8 mouse cellular contexts compared by ENCODE assay signal in the genomic region with DNA sequence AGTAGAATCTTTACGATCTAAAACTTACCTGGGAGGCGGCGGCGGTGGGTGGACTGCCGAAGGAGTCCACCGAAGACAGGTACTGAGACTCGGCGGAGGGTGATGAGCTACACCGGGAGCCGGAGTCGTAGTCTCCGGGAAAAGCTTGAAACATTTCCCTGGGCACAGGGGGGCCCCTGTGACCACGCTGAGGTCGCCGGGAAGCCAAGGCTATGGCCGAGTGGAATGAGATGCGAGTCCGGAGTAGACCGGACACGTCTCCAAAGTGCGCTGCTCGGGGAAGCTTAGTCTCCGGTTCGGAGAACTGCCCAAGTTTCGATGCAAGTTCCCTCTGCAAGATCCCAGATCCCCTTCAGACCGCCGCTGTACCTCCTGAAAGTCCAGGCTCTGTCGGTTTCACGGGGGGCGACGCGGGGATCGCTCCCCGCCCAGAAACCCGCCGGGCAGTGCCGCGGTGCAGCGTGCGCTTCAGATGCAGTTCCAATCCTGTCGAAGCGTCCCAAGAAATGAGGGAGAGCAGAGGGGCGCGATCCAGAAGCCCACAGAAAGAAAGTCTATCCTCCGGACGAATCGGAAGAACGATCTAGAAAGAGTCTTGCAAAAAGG. TPM values are rescaled to one million over a fixed set of nuclear protein-coding genes. Genes with fewer than 3 reads are reported as not detected.
A peak's percentile ranks its signal among the peaks of the same experiment; 100 is the strongest.
DNase-seq lines count a peak whose midpoint lies in the region; ATAC-seq and TF ChIP-seq lines count a peak whose summit lies in the region.

No protein-coding gene starts in this region.

- no peaks in the 10 kb centered on the region for H3K27me3 ChIP-seq in liver, adult 2 months (ENCODE audit: control insufficient read depth, insufficient read depth, low read length)
- H3K27me3 ChIP-seq in embryonic facial prominence, embryonic 12.5 days, result peaks cover 50% of the 10 kb centered on the region
- H3K27me3 ChIP-seq in hindbrain, embryonic 14.5 days (ENCODE audit: control insufficient read depth, insufficient read depth, low read length), result peaks cover 31% of the 10 kb centered on the region
- peaks cover 26% of the 10 kb centered on the region for H3K27me3 ChIP-seq in midbrain, postnatal 0 days (ENCODE audit: insufficient read depth, low read length)

- H3K4me2 ChIP-seq in embryonic facial prominence, embryonic 12.5 days (replicated peaks), result peak overlapping the region; percentile 98
- peak overlapping the region; percentile 69 for H3K4me2 ChIP-seq in hindbrain, embryonic 14.5 days (replicated peaks)
- H3K4me2 ChIP-seq in midbrain, postnatal 0 days (ENCODE audit: low read depth, low read length, poor library complexity, severe bottlenecking), result peak overlapping the region; percentile 65

- H3K4me3 ChIP-seq in liver, adult 2 months (ENCODE audit: insufficient read depth, low read depth, low read length), result peak overlapping the region; percentile 47
- H3K4me3 ChIP-seq in embryonic facial prominence, embryonic 12.5 days, result peak overlapping the region; percentile 67
- H3K4me3 ChIP-seq in hindbrain, embryonic 14.5 days (replicated peaks; ENCODE audit: low read length), result peak overlapping the region; percentile 51
- peak overlapping the region; percentile 60 for H3K4me3 ChIP-seq in midbrain, postnatal 0 days (ENCODE audit: low read depth, low read length)

- H3K4me1 ChIP-seq in liver, adult 2 months (ENCODE audit: control insufficient read depth, insufficient read depth, low read length), result peaks cover 1% of the 10 kb centered on the region; the same call in 1 of the 2 replicates
- peaks cover 14% of the 10 kb centered on the region for H3K4me1 ChIP-seq in embryonic facial prominence, embryonic 12.5 days
- peaks cover 21% of the 10 kb centered on the region for H3K4me1 ChIP-seq in hindbrain, embryonic 14.5 days (replicated peaks; ENCODE audit: control insufficient read depth, insufficient read depth, low read length)
- H3K4me1 ChIP-seq in midbrain, postnatal 0 days (ENCODE audit: insufficient read depth, low read length), result peaks cover 8% of the 10 kb centered on the region; the same call in 1 of the 2 replicates

- H3K36me3 ChIP-seq in liver, adult 2 months (ENCODE audit: control insufficient read depth, insufficient read depth, low read length), result no peaks in the 10 kb centered on the region
- H3K36me3 ChIP-seq in embryonic facial prominence, embryonic 12.5 days, result no peaks in the 10 kb centered on the region
- no peaks in the 10 kb centered on the region for H3K36me3 ChIP-seq in hindbrain, embryonic 14.5 days (replicated peaks; ENCODE audit: control insufficient read depth, insufficient read depth)
- no peaks in the 10 kb centered on the region for H3K36me3 ChIP-seq in midbrain, postnatal 0 days (ENCODE audit: insufficient read depth, low read length)

- H3K9me3 ChIP-seq in embryonic facial prominence, embryonic 12.5 days, result no peaks in the 10 kb centered on the region
- no peaks in the 10 kb centered on the region for H3K9me3 ChIP-seq in hindbrain, embryonic 14.5 days (ENCODE audit: control insufficient read depth, low read length)
- H3K9me3 ChIP-seq in midbrain, postnatal 0 days (ENCODE audit: low read length), result no peaks in the 10 kb centered on the region

- no peaks in the 10 kb centered on the region for H3K79me2 ChIP-seq in liver, adult 2 months (ENCODE audit: control insufficient read depth, insufficient read depth, low read length)

- WGBS in liver, adult 2 months, result under 1% methylated on average over 48 of the region's 48 CpGs
- 1% methylated on average over 48 of the region's 48 CpGs for WGBS in embryonic facial prominence, embryonic 12.5 days
- WGBS in hindbrain, embryonic 14.5 days, result 1% methylated on average over 48 of the region's 48 CpGs
- under 1% methylated on average over 48 of the region's 48 CpGs for WGBS in midbrain, postnatal 0 days

- peak overlapping the region; percentile 37 for H3K9ac ChIP-seq in liver, adult 2 months (ENCODE audit: low read depth, low read length)
- peak overlapping the region; percentile 49 for H3K9ac ChIP-seq in embryonic facial prominence, embryonic 12.5 days
- peak overlapping the region; percentile 47 for H3K9ac ChIP-seq in hindbrain, embryonic 14.5 days
- H3K9ac ChIP-seq in midbrain, postnatal 0 days (replicated peaks; ENCODE audit: low read length, poor library complexity, severe bottlenecking), result no peak overlapping the region

- TF ChIP-seq POLR2A in liver, adult 2 months (IDR thresholded peaks at IDR 0.05; ENCODE audit: extremely low read depth, insufficient read depth, low read length), result no peak

- intact Hi-C loops in left cerebral cortex, postnatal 10 days (cut with DNase I), result no loop called here

- DNase-seq in liver, adult 2 months (ENCODE audit: extremely low read depth, low read depth, low spot score), result no peak
- DNase-seq in liver, result no peak
- DNase-seq in hindbrain, embryonic 14.5 days (ENCODE audit: low spot score), result no peak
- DNase-seq in midbrain, postnatal 0 days (ENCODE audit: low spot score), result no peak
- no peak for DNase-seq in right cerebral cortex, postnatal 14 days
- no peak for DNase-seq in left cerebral cortex, postnatal 10 days (ENCODE audit: extremely low spot score in 1 of 2, low spot score in 2 of 2)

- no peak for ATAC-seq in embryonic facial prominence, embryonic 12.5 days (ENCODE audit: insufficient number of reproducible peaks, insufficient read depth, low FRiP score, low TSS enrichment)
- no peak for ATAC-seq in hindbrain, embryonic 14.5 days (ENCODE audit: low FRiP score)
- no peak for ATAC-seq in midbrain, postnatal 0 days (ENCODE audit: low FRiP score)
- ATAC-seq in megakaryocyte progenitor cell, adult 5-6 weeks (replicated peaks; ENCODE audit: poor library complexity), result no peak

- TF ChIP-seq CTCF in liver, adult 2 months (IDR thresholded peaks at IDR 0.05; ENCODE audit: low read depth, low read length), result no peak
- no peak for TF ChIP-seq CTCF in midbrain, postnatal 0 days (IDR thresholded peaks at IDR 0.05)

- H3K27ac ChIP-seq in liver, adult 2 months (replicated peaks; ENCODE audit: insufficient read depth, low read depth, low read length), result no peak overlapping the region
- H3K27ac ChIP-seq in embryonic facial prominence, embryonic 12.5 days, result no peak overlapping the region
- no peak overlapping the region for H3K27ac ChIP-seq in hindbrain, embryonic 14.5 days
- H3K27ac ChIP-seq in midbrain, postnatal 0 days (ENCODE audit: low read depth, low read length), result no peak overlapping the region

RNA-seq across cellular contexts. Expression of gene Fosb, which starts 0.5 kb away (rescaled TPM):
- total RNA-seq in liver, adult 2 months (2014; rRNA removed), result 0.07 and 0.09 TPM in 2 replicates
- polyA plus RNA-seq in liver, adult 2 months (2012; rRNA removed), result 0.06 and 0.11 TPM in 2 replicates
- 0.05 TPM in 1 of 2 replicates, not detected in the other for polyA plus RNA-seq in embryonic facial prominence, embryonic 12.5 days (2016; fragmentation: Nextera tagmentation; extraction: Ambion mirVana)
- 0.12 TPM in 1 of 2 replicates, not detected in the other for polyA plus RNA-seq in hindbrain, embryonic 14.5 days (2014; fragmentation: Nextera tagmentation; extraction: Ambion mirVana)
- total RNA-seq in midbrain, postnatal 0 days (2014; rRNA removed), result 0.38 and 0.66 TPM in 2 replicates
- 0.10 and 0.11 TPM in 2 replicates for polyA plus RNA-seq in midbrain, postnatal 0 days (2015; fragmentation: Nextera tagmentation; extraction: Ambion mirVana)
- 1 to 10 TPM; 2.2 to 2.3 TPM for total RNA-seq in left cerebral cortex, postnatal 10 days (2021)
- 18.2 and 28.4 TPM in 2 replicates for total RNA-seq in megakaryocyte progenitor cell, adult 5-6 weeks (2015)
- 12.7 and 13.2 TPM in 2 replicates for total RNA-seq in megakaryocyte progenitor cell, adult 5-6 weeks (2017)

RNA-seq across cellular contexts. Expression of gene Rtn2, which starts 27.0 kb away (rescaled TPM):
- 0.27 and 0.65 TPM in 2 replicates for total RNA-seq in liver, adult 2 months (2014; rRNA removed)
- 0.62 and 1.1 TPM in 2 replicates for polyA plus RNA-seq in liver, adult 2 months (2012; rRNA removed)
- polyA plus RNA-seq in embryonic facial prominence, embryonic 12.5 days (2016; fragmentation: Nextera tagmentation; extraction: Ambion mirVana), result 17.9 and 21.4 TPM in 2 replicates
- polyA plus RNA-seq in hindbrain, embryonic 14.5 days (2014; fragmentation: Nextera tagmentation; extraction: Ambion mirVana), result 106 and 112 TPM in 2 replicates
- total RNA-seq in midbrain, postnatal 0 days (2014; rRNA removed), result 160 and 172 TPM in 2 replicates
- 104 and 107 TPM in 2 replicates for polyA plus RNA-seq in midbrain, postnatal 0 days (2015; fragmentation: Nextera tagmentation; extraction: Ambion mirVana)
- total RNA-seq in left cerebral cortex, postnatal 10 days (2021), result 100 to 1,000 TPM; 145 to 151 TPM
- not detected in 2 replicates for total RNA-seq in megakaryocyte progenitor cell, adult 5-6 weeks (2015)
- not detected in 2 replicates for total RNA-seq in megakaryocyte progenitor cell, adult 5-6 weeks (2017)

RNA-seq across cellular contexts. Expression of gene Ppm1n, which starts 29.5 kb away (rescaled TPM):
- total RNA-seq in liver, adult 2 months (2014; rRNA removed), result 0.20 TPM in 1 of 2 replicates, not detected in the other
- polyA plus RNA-seq in liver, adult 2 months (2012; rRNA removed), result 0.13 TPM in 1 of 2 replicates, not detected in the other
- polyA plus RNA-seq in embryonic facial prominence, embryonic 12.5 days (2016; fragmentation: Nextera tagmentation; extraction: Ambion mirVana), result 0.18 TPM in 1 of 2 replicates, not detected in the other
- 0.74 and 1.0 TPM in 2 replicates for polyA plus RNA-seq in hindbrain, embryonic 14.5 days (2014; fragmentation: Nextera tagmentation; extraction: Ambion mirVana)
- total RNA-seq in midbrain, postnatal 0 days (2014; rRNA removed), result 1.8 and 2.2 TPM in 2 replicates
- polyA plus RNA-seq in midbrain, postnatal 0 days (2015; fragmentation: Nextera tagmentation; extraction: Ambion mirVana), result 1.2 and 1.4 TPM in 2 replicates
- under 1 TPM; 0.34 to 0.49 TPM for total RNA-seq in left cerebral cortex, postnatal 10 days (2021)
- 0.20 TPM in 1 of 2 replicates, not detected in the other for total RNA-seq in megakaryocyte progenitor cell, adult 5-6 weeks (2015)
- not detected in 2 replicates for total RNA-seq in megakaryocyte progenitor cell, adult 5-6 weeks (2017)

RNA-seq across cellular contexts. Expression of gene Ercc1, which starts 35.2 kb away (rescaled TPM):
- 6.5 and 6.6 TPM in 2 replicates for total RNA-seq in liver, adult 2 months (2014; rRNA removed)
- polyA plus RNA-seq in liver, adult 2 months (2012; rRNA removed), result 8.5 and 9.4 TPM in 2 replicates
- 92.3 and 94.5 TPM in 2 replicates for polyA plus RNA-seq in embryonic facial prominence, embryonic 12.5 days (2016; fragmentation: Nextera tagmentation; extraction: Ambion mirVana)
- 82.6 and 86.1 TPM in 2 replicates for polyA plus RNA-seq in hindbrain, embryonic 14.5 days (2014; fragmentation: Nextera tagmentation; extraction: Ambion mirVana)
- total RNA-seq in midbrain, postnatal 0 days (2014; rRNA removed), result 50.3 and 71.4 TPM in 2 replicates
- polyA plus RNA-seq in midbrain, postnatal 0 days (2015; fragmentation: Nextera tagmentation; extraction: Ambion mirVana), result 67.7 and 71.0 TPM in 2 replicates
- total RNA-seq in left cerebral cortex, postnatal 10 days (2021), result 10 to 100 TPM; 38.5 to 50.6 TPM
- 26.5 and 32.3 TPM in 2 replicates for total RNA-seq in megakaryocyte progenitor cell, adult 5-6 weeks (2015)
- total RNA-seq in megakaryocyte progenitor cell, adult 5-6 weeks (2017), result 24.4 and 29.8 TPM in 2 replicates

RNA-seq across cellular contexts. Expression of gene Vasp, which starts 37.8 kb away (rescaled TPM):
- total RNA-seq in liver, adult 2 months (2014; rRNA removed), result 6.3 and 11.3 TPM in 2 replicates
- 24.2 and 37.1 TPM in 2 replicates for polyA plus RNA-seq in liver, adult 2 months (2012; rRNA removed)
- 68.2 and 69.3 TPM in 2 replicates for polyA plus RNA-seq in embryonic facial prominence, embryonic 12.5 days (2016; fragmentation: Nextera tagmentation; extraction: Ambion mirVana)
- polyA plus RNA-seq in hindbrain, embryonic 14.5 days (2014; fragmentation: Nextera tagmentation; extraction: Ambion mirVana), result 32.7 and 35.3 TPM in 2 replicates
- total RNA-seq in midbrain, postnatal 0 days (2014; rRNA removed), result 50.9 and 56.9 TPM in 2 replicates
- 31.4 and 32.3 TPM in 2 replicates for polyA plus RNA-seq in midbrain, postnatal 0 days (2015; fragmentation: Nextera tagmentation; extraction: Ambion mirVana)
- 10 to 100 TPM; 23.1 to 23.5 TPM for total RNA-seq in left cerebral cortex, postnatal 10 days (2021)
- total RNA-seq in megakaryocyte progenitor cell, adult 5-6 weeks (2015), result 46.7 and 49.6 TPM in 2 replicates
- total RNA-seq in megakaryocyte progenitor cell, adult 5-6 weeks (2017), result 71.0 and 73.0 TPM in 2 replicates

Comparison
In these comparisons a context has a peak if more than half of its experiments do, and no peak if none do; other contexts are left out.
1. RNA of gene Rtn2, which starts 27.0 kb away (total RNA-seq): 160 to 172 TPM in midbrain, postnatal 0 days and 145 to 151 TPM in left cerebral cortex, postnatal 10 days; 0.27 to 0.65 TPM in liver, adult 2 months and not detected in megakaryocyte progenitor cell, adult 5-6 weeks; every median in the first group is over 10 times any median in the second.
2. Peak in every context shown above with its lines, with median percentiles within 50 percentile points of each other: H3K4me3 ChIP-seq and H3K4me2 ChIP-seq.